Mouse (Mus musculus) heart, postnatal 0 days (tissue): ENCODE results near the gene Sertad2. TPM values are rescaled to one million over a fixed set of nuclear protein-coding genes. Genes with fewer than 3 reads are reported as not detected.

Experiments
- ATAC-seq: fragments of 200-750 bp; cut with Nextera tagmentation; 2 replicates; pipeline ENCODE4 v1.8.0; 2017; ENCODE audit warnings: low read depth, moderate number of reproducible peaks, moderate library complexity; ENCODE audit not compliant: insufficient read depth
- DNase-seq: peaks from one replicate; pipeline ENCODE4 v3.0.0-alpha.2; 2016; ENCODE audit warnings: low spot score
- H3K27ac ChIP-seq: fragments of 300-500 bp; sonication (generic); 2 replicates; pipeline ENCODE4 v1.5.1; 2014; ENCODE audit warnings: low read depth, mild to moderate bottlenecking
- H3K27me3 ChIP-seq: fragments of 300-500 bp; sonication (generic); 2 replicates; pipeline ENCODE4 v1.6.1; 2014; ENCODE audit warnings: low read length, mixed read lengths; ENCODE audit not compliant: control insufficient read depth, insufficient read depth
- H3K36me3 ChIP-seq: fragments of 300-500 bp; sonication (generic); replicated peaks from 2 replicates; pipeline ENCODE4 v1.6.1; 2014; ENCODE audit warnings: low read length, mixed read lengths; ENCODE audit not compliant: control insufficient read depth, insufficient read depth
- H3K4me1 ChIP-seq: fragments of 300-500 bp; sonication (generic); 2 replicates; pipeline ENCODE4 v1.6.1; 2014; ENCODE audit warnings: antibody characterized with exemption; ENCODE audit not compliant: control insufficient read depth, insufficient read depth
- H3K4me2 ChIP-seq: fragments of 300-500 bp; sonication (generic); 2 replicates; pipeline ENCODE4 v1.6.1; 2014; ENCODE audit warnings: low read depth, mild to moderate bottlenecking, low read length, moderate library complexity
- H3K4me3 ChIP-seq: fragments of 300-500 bp; sonication (generic); 2 replicates; pipeline ENCODE4 v1.5.1; 2014; ENCODE audit warnings: low read depth, low read length
- H3K9ac ChIP-seq: fragments of 300-500 bp; sonication (generic); replicated peaks from 2 replicates; pipeline ENCODE4 v1.6.1; 2014; ENCODE audit warnings: low read depth, low read length, mixed read lengths
- H3K9me3 ChIP-seq: fragments of 300-500 bp; sonication (generic); replicated peaks from 2 replicates; pipeline ENCODE4 v1.6.1; 2016; ENCODE audit warnings: low read length; ENCODE audit not compliant: control insufficient read depth
- CTCF ChIP-seq: IDR thresholded peaks from 2 replicates; pipeline ENCODE4 v1.5.1; 2016; ENCODE audit warnings: antibody characterized with exemption, control low read depth, low read depth
- EP300 ChIP-seq: IDR thresholded peaks from 2 replicates; pipeline ENCODE4 v1.6.1; 2016; ENCODE audit warnings: antibody characterized with exemption, low read depth
- WGBS: fragments of 180-500 bp; shearing (Covaris S2); extraction: QIAGEN DNeasy Blood & Tissue Kit; methylation state at CpG from one replicate; pipeline ENCODE4 v1.1.7; 2014; 5-methylcytosine and 5-hydroxymethylcytosine counted together
- polyA plus RNA-seq: library from polyadenylated mRNA; unstranded; fragments of >200 nt; fragmentation: Nextera tagmentation; extraction: Ambion mirVana; gene quantifications from 2 replicates; pipeline ENCODE4 v1.2.1, GENCODE M21; 2015
- total RNA-seq: library from RNA; depleted of rRNA; stranded (reverse); fragments of >200 nt; gene quantifications from 2 replicates; pipeline ENCODE4 v1.2.3, GENCODE M21; 2014; ENCODE audit warnings: low replicate concordance

Gene Sertad2
- total and polyA plus RNA-seq, 2 experiments from 2014 or later, result 33.3 to 33.5 TPM

DNA sequence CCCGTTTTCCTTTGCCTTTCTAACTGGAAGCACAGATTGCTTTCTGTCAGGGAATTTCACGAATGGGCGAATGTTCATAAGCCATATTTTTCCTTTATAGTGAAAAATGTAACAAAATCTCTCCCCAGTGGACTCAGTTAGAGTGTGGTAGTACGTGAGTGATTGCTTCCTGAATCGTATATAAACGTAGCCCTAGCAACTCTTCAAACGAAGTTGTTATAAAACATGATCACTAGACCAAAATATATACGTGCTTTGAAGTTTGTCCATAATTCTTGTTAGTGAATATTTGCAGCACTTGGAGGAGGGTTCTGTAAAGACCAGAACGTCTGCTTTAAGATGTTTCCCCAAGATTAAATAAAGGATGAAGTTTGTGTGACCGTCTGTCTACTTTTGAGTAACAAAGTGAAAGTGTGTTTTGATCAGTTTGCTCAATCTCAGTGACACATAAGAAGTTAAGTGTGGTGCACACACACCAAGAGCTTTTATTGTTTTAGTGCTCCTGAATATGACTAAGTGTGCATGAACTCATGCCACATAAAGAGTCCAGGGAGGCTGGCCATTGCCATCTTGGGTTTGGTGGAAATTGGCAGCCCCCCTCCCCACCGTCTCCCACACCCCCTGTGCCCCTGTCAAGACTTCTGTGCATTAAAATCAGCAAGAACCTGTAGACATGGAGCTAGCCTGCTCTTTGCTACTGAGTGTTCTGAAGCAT, 16.3 kb downstream of the Sertad2 start:
- DNase-seq, result no peak
- Histone ChIP-seq H3K9me3 (no peaks in the 10 kb centered on the region), H3K27ac (no peak overlapping the region), H3K36me3 (no peaks in the 10 kb centered on the region), H3K4me1 (peaks cover 15% of the 10 kb centered on the region), H3K27me3 (no peaks in the 10 kb centered on the region), H3K9ac (no peak overlapping the region), H3K4me3 (no peak overlapping the region), H3K4me2 (no peak overlapping the region)
- WGBS, result 81% methylated on average over 11 of the region's 11 CpGs
- no peak for ATAC-seq
- TF ChIP-seq EP300 (no peak), CTCF (no peak)

GRCm38 (mm10) chr11:20559951-20560642, 17.0 kb downstream of the Sertad2 start:
- Histone ChIP-seq H3K4me1 (peaks cover 15% of the 10 kb centered on the region), H3K36me3 (no peaks in the 10 kb centered on the region), H3K27ac (no peak overlapping the region), H3K4me2 (no peak overlapping the region), H3K4me3 (no peak overlapping the region), H3K9ac (no peak overlapping the region), H3K9me3 (no peaks in the 10 kb centered on the region), H3K27me3 (no peaks in the 10 kb centered on the region)
- WGBS, result 59% methylated on average over 10 of the region's 10 CpGs
- no peak for DNase-seq
- no peak for ATAC-seq
- no peak for TF ChIP-seq EP300
- TF ChIP-seq CTCF, result no peak

DNA sequence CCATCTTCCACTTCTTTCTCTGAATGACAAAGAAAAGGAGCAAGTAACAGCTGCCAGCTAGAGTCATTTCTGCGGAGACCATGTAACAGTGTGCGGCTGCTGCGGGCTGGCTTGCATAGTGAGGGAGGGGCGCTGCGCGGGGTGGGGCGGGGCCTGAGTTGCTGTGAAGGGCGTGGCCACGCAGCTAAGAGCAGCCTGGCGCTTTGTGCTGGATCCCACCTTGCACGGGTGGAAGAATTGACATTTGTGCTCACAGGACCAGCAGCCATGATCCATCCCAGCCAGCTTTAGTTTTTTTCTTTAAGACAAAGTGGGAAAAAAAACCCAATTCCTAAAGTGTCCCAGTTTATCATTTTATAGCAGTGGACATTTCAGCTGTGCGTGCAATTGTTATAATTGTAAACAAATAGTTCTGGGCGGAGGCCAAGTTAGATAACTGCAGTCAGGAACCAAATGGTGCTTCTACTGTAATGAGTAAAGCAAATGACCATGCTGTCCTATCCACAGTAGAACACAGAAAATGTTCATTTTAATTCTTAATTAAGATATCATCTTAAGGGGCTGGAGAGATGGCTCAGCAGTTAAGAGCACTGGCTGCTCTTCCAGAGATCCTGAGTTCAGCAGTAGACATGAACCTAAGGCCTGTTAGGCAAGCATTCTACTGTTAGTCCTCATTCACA, 18.4 kb downstream of the Sertad2 start:
- peaks cover 7% of the 10 kb centered on the region for H3K4me1 ChIP-seq
- peak overlapping the region; percentile 28 for H3K4me3 ChIP-seq
- DNase-seq, result peak; percentile 76
- peak; percentile 96 for ATAC-seq
- H3K27ac ChIP-seq, result no peak overlapping the region
- TF ChIP-seq CTCF, result no peak
- TF ChIP-seq EP300, result no peak
- 3% methylated on average over 13 of the region's 13 CpGs for WGBS
- H3K36me3 ChIP-seq, result no peaks in the 10 kb centered on the region
- 0 out of 2 replicates have a peak overlapping the region, but pooled peaks have one; percentile 20 for H3K9ac ChIP-seq
- H3K4me2 ChIP-seq, result peak overlapping the region; percentile 56
- no peaks in the 10 kb centered on the region for H3K9me3 ChIP-seq
- H3K27me3 ChIP-seq, result no peaks in the 10 kb centered on the region

DNA sequence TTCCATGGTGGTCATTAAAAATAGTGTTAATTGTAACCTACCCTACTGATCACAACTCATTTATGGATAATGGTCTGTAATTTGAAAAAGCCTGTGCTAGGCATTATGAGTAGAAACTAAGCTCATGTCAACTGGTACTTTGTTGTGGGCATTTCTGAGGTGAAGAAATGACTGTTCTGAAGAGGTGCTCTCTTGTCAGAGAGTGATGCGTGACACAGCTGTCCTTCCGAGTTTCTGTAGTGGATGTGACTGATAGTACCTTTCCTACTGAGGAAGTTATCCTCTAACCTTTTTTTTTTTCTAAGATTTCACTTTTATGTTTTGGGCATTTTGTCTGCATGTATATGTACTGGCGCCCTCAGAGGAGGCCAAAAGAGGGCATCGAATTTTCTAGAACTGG, 22.0 kb downstream of the Sertad2 start:
- TF ChIP-seq CTCF, result no peak
- TF ChIP-seq EP300, result no peak

GRCm38 (mm10) chr11:20571702-20572413, 28.8 kb downstream of the Sertad2 start:
- H3K36me3 ChIP-seq, result no peaks in the 10 kb centered on the region
- H3K4me2 ChIP-seq, result no peak overlapping the region
- no peak for DNase-seq
- H3K9ac ChIP-seq, result no peak overlapping the region
- TF ChIP-seq EP300 (no peak), CTCF (no peak)
- H3K9me3 ChIP-seq, result no peaks in the 10 kb centered on the region
- H3K27ac ChIP-seq, result no peak overlapping the region
- WGBS, result 60% methylated on average over 5 of the region's 5 CpGs
- ATAC-seq, result no peak
- peaks cover 13% of the 10 kb centered on the region for H3K4me1 ChIP-seq
- H3K27me3 ChIP-seq, result no peaks in the 10 kb centered on the region
- no peak overlapping the region for H3K4me3 ChIP-seq

More for the DNA sequence above, 22.0 kb downstream of the Sertad2 start:
- DNase-seq (no peak), ATAC-seq (no peak)
- Histone ChIP-seq H3K27me3 (no peaks in the 10 kb centered on the region), H3K9ac (no peak overlapping the region), H3K9me3 (no peaks in the 10 kb centered on the region), H3K27ac (no peak overlapping the region), H3K4me2 (no peak overlapping the region), H3K36me3 (no peaks in the 10 kb centered on the region), H3K4me1 (peaks cover 7% of the 10 kb centered on the region), H3K4me3 (no peak overlapping the region)
- WGBS, result 87% methylated on average over 4 of the region's 4 CpGs
